Mouse (Mus musculus): ENCODE data around the gene Orc3. TPM values are rescaled to one million over a fixed set of nuclear protein-coding genes. Genes with fewer than 3 reads are reported as not detected.

Orc3 gene
- polyA plus RNA-seq, 1 experiment from 2014 or later, result 111 TPM

- H3K9me3 ChIP-seq, result no peaks in the 10 kb centered on the region
- WGBS, result 88% methylated on average over 7 of the region's 7 CpGs
- H3K4me3 ChIP-seq, result no peak overlapping the region
- H3K36me3 ChIP-seq, result peaks cover 31% of the 10 kb centered on the region
- no peak overlapping the region for H3K9ac ChIP-seq
- H3K27ac ChIP-seq, result no peak overlapping the region
- H3K4me2 ChIP-seq (replicated peaks), result no peak overlapping the region
- ATAC-seq (ENCODE audit: insufficient number of reproducible peaks, insufficient read depth, low FRiP score, low TSS enrichment), result no peak
- no peaks in the 10 kb centered on the region for H3K27me3 ChIP-seq
- no peaks in the 10 kb centered on the region for H3K4me1 ChIP-seq
These were observed 19.4 kb upstream of the Orc3 start for GRCm38 (mm10) chr4:34634129-34634528.

- Histone ChIP-seq H3K9ac (no peak overlapping the region), H3K4me1 (no peaks in the 10 kb centered on the region), H3K4me2 (replicated peaks) (no peak overlapping the region), H3K27me3 (no peaks in the 10 kb centered on the region), H3K36me3 (peaks cover 46% of the 10 kb centered on the region), H3K4me3 (no peak overlapping the region), H3K9me3 (no peaks in the 10 kb centered on the region), H3K27ac (no peak overlapping the region)
- WGBS, result 82% methylated on average over 1 of the region's 1 CpGs
- no peak for ATAC-seq (ENCODE audit: insufficient number of reproducible peaks, insufficient read depth, low FRiP score, low TSS enrichment)
These were observed 15.2 kb upstream of the Orc3 start for GRCm38 (mm10) chr4:34629956-34630355.

GRCm38 (mm10) chr4:34626401-34626800 is 11.7 kb upstream of the Orc3 start:
- Histone ChIP-seq H3K9ac (no peak overlapping the region), H3K27me3 (no peaks in the 10 kb centered on the region), H3K4me3 (no peak overlapping the region), H3K4me1 (no peaks in the 10 kb centered on the region), H3K36me3 (peaks cover 30% of the 10 kb centered on the region), H3K27ac (no peak overlapping the region), H3K9me3 (no peaks in the 10 kb centered on the region), H3K4me2 (replicated peaks) (no peak overlapping the region)
- 90% methylated on average over 6 of the region's 6 CpGs for WGBS
- ATAC-seq (ENCODE audit: insufficient number of reproducible peaks, insufficient read depth, low FRiP score, low TSS enrichment), result no peak

- peaks cover 23% of the 10 kb centered on the region for H3K36me3 ChIP-seq
- no peak overlapping the region for H3K9ac ChIP-seq
- H3K4me3 ChIP-seq, result no peak overlapping the region
- no peak for ATAC-seq (ENCODE audit: insufficient number of reproducible peaks, insufficient read depth, low FRiP score, low TSS enrichment)
- H3K27me3 ChIP-seq, result no peaks in the 10 kb centered on the region
- H3K9me3 ChIP-seq, result no peaks in the 10 kb centered on the region
- no peak overlapping the region for H3K27ac ChIP-seq
- H3K4me1 ChIP-seq, result no peaks in the 10 kb centered on the region
- H3K4me2 ChIP-seq (replicated peaks), result no peak overlapping the region
- WGBS, result 85% methylated on average over 4 of the region's 4 CpGs
These were observed 10.8 kb upstream of the Orc3 start for GRCm38 (mm10) chr4:34625556-34625955.

GRCm38 (mm10) chr4:34616146-34616545 is 1.4 kb upstream of the Orc3 start:
- ATAC-seq (ENCODE audit: insufficient number of reproducible peaks, insufficient read depth, low FRiP score, low TSS enrichment), result no peak
- no peaks in the 10 kb centered on the region for H3K27me3 ChIP-seq
- peak overlapping the region; percentile 83; the same call in 1 of the 2 replicates for H3K4me3 ChIP-seq
- no peak overlapping the region for H3K9ac ChIP-seq
- H3K36me3 ChIP-seq, result 0 out of 2 replicates have a peak, but pooled peaks cover 10% of the 10 kb centered on the region
- peak overlapping the region; percentile 92 for H3K4me2 ChIP-seq (replicated peaks)
- H3K27ac ChIP-seq, result no peak overlapping the region
- H3K9me3 ChIP-seq, result no peaks in the 10 kb centered on the region
- H3K4me1 ChIP-seq, result peaks cover 16% of the 10 kb centered on the region
- 78% methylated on average over 8 of the region's 8 CpGs for WGBS

- no peak for ATAC-seq (ENCODE audit: insufficient number of reproducible peaks, insufficient read depth, low FRiP score, low TSS enrichment)
- Histone ChIP-seq H3K9ac (peak overlapping the region; percentile 66), H3K27me3 (no peaks in the 10 kb centered on the region), H3K27ac (peak overlapping the region; percentile 70; the same call in 1 of the 2 replicates), H3K9me3 (no peaks in the 10 kb centered on the region), H3K4me3 (peak overlapping the region; percentile 83), H3K4me1 (peaks cover 16% of the 10 kb centered on the region), H3K4me2 (replicated peaks) (peak overlapping the region; percentile 92), H3K36me3 (0 out of 2 replicates have a peak, but pooled peaks cover 10% of the 10 kb centered on the region)
- WGBS, result 1% methylated on average over 13 of the region's 13 CpGs
These were observed 559 bp upstream of the Orc3 start for GRCm38 (mm10) chr4:34615303-34615702.

- H3K27me3 ChIP-seq, result no peaks in the 10 kb centered on the region
- H3K36me3 ChIP-seq, result 0 out of 2 replicates have a peak, but pooled peaks cover 5% of the 10 kb centered on the region
- H3K9ac ChIP-seq, result peak overlapping the region; percentile 66
- peaks cover 16% of the 10 kb centered on the region for H3K4me1 ChIP-seq
- ATAC-seq (ENCODE audit: insufficient number of reproducible peaks, insufficient read depth, low FRiP score, low TSS enrichment), result no peak
- H3K27ac ChIP-seq, result no peak overlapping the region
- 75% methylated on average over 6 of the region's 6 CpGs for WGBS
- H3K9me3 ChIP-seq, result no peaks in the 10 kb centered on the region
- peak overlapping the region; percentile 92 for H3K4me2 ChIP-seq (replicated peaks)
- H3K4me3 ChIP-seq, result peak overlapping the region; percentile 83
These were observed 1.1 kb downstream of the Orc3 start for GRCm38 (mm10) chr4:34613571-34614145.

GRCm38 (mm10) chr4:34606658-34607057 is 8.1 kb downstream of the Orc3 start:
- H3K36me3 ChIP-seq, result peaks cover 27% of the 10 kb centered on the region
- H3K4me2 ChIP-seq (replicated peaks), result no peak overlapping the region
- H3K9ac ChIP-seq, result no peak overlapping the region
- WGBS, result 95% methylated on average over 10 of the region's 10 CpGs
- H3K27me3 ChIP-seq, result no peaks in the 10 kb centered on the region
- H3K27ac ChIP-seq, result no peak overlapping the region
- H3K9me3 ChIP-seq, result no peaks in the 10 kb centered on the region
- no peak for ATAC-seq (ENCODE audit: insufficient number of reproducible peaks, insufficient read depth, low FRiP score, low TSS enrichment)
- no peaks in the 10 kb centered on the region for H3K4me1 ChIP-seq
- no peak overlapping the region for H3K4me3 ChIP-seq

- H3K4me2 ChIP-seq (replicated peaks), result no peak overlapping the region
- no peaks in the 10 kb centered on the region for H3K9me3 ChIP-seq
- H3K27ac ChIP-seq, result no peak overlapping the region
- H3K27me3 ChIP-seq, result no peaks in the 10 kb centered on the region
- WGBS, result 94% methylated on average over 6 of the region's 6 CpGs
- H3K4me3 ChIP-seq, result no peak overlapping the region
- peaks cover 48% of the 10 kb centered on the region for H3K36me3 ChIP-seq
- ATAC-seq (ENCODE audit: insufficient number of reproducible peaks, insufficient read depth, low FRiP score, low TSS enrichment), result no peak
- no peaks in the 10 kb centered on the region for H3K4me1 ChIP-seq
- H3K9ac ChIP-seq, result no peak overlapping the region
These were observed 11.6 kb downstream of the Orc3 start for GRCm38 (mm10) chr4:34603123-34603522.

GRCm38 (mm10) chr4:34584871-34585607 is 29.7 kb downstream of the Orc3 start:
- no peaks in the 10 kb centered on the region for H3K27me3 ChIP-seq
- H3K4me1 ChIP-seq, result no peaks in the 10 kb centered on the region
- H3K36me3 ChIP-seq, result peaks cover 49% of the 10 kb centered on the region
- WGBS, result 76% methylated on average over 7 of the region's 7 CpGs
- no peak overlapping the region for H3K4me2 ChIP-seq (replicated peaks)
- no peaks in the 10 kb centered on the region for H3K9me3 ChIP-seq
- no peak overlapping the region for H3K4me3 ChIP-seq
- no peak overlapping the region for H3K9ac ChIP-seq
- ATAC-seq (ENCODE audit: insufficient number of reproducible peaks, insufficient read depth, low FRiP score, low TSS enrichment), result no peak
- no peak overlapping the region for H3K27ac ChIP-seq

GRCm38 (mm10) chr4:34583427-34583826 is 31.3 kb downstream of the Orc3 start:
- Histone ChIP-seq H3K9me3 (no peaks in the 10 kb centered on the region), H3K4me2 (replicated peaks) (no peak overlapping the region), H3K9ac (no peak overlapping the region), H3K27ac (no peak overlapping the region), H3K4me3 (no peak overlapping the region), H3K27me3 (no peaks in the 10 kb centered on the region), H3K4me1 (no peaks in the 10 kb centered on the region), H3K36me3 (peaks cover 61% of the 10 kb centered on the region)
- 92% methylated on average over 3 of the region's 3 CpGs for WGBS
- no peak for ATAC-seq (ENCODE audit: insufficient number of reproducible peaks, insufficient read depth, low FRiP score, low TSS enrichment)

- 75% methylated on average over 5 of the region's 5 CpGs for WGBS
These were observed 32.3 kb downstream of the Orc3 start for GRCm38 (mm10) chr4:34582476-34582875.

More at GRCm38 (mm10) chr4:34582476-34582875, 32.3 kb downstream of the Orc3 start:
- Histone ChIP-seq H3K36me3 (peaks cover 69% of the 10 kb centered on the region), H3K27ac (no peak overlapping the region), H3K4me2 (replicated peaks) (no peak overlapping the region), H3K9ac (no peak overlapping the region), H3K27me3 (no peaks in the 10 kb centered on the region), H3K9me3 (no peaks in the 10 kb centered on the region), H3K4me1 (no peaks in the 10 kb centered on the region), H3K4me3 (no peak overlapping the region)
- no peak for ATAC-seq (ENCODE audit: insufficient number of reproducible peaks, insufficient read depth, low FRiP score, low TSS enrichment)

Data from embryonic facial prominence, embryonic 12.5 days (tissue).